ENCODE assay signal across 7 mouse cellular contexts in genomic region chr10:117494171-117494701, GRCm38 (mm10).
DNase-seq lines count a peak whose midpoint lies in the region; ATAC-seq lines count a peak whose summit lies in the region.

No protein-coding gene starts in this region.

- peak; percentile 39 for DNase-seq in CD4-positive helper T cell, adult 2 months (ENCODE audit: low read depth, low spot score)
- DNase-seq in MEL-GATA-1-ER (ENCODE audit: extremely low read depth, low read depth), result peak; percentile 8
- peak; percentile 28 to 32 for DNase-seq in kidney, postnatal 36 days
- peak; percentile 87 for DNase-seq in midbrain, embryonic 11.5 days (ENCODE audit: low spot score, missing footprints)
- DNase-seq in ovary, adult 18-20 months (ENCODE audit: low spot score), result no peak

- 12% methylated on average over 18 of the region's 18 CpGs for WGBS in heart, embryonic 12.5 days
- 46% methylated on average over 18 of the region's 18 CpGs for WGBS in midbrain, embryonic 11.5 days

- H3K36me3 ChIP-seq in heart, embryonic 12.5 days, result no peaks in the 10 kb centered on the region
- no peaks in the 10 kb centered on the region for H3K36me3 ChIP-seq in midbrain, embryonic 11.5 days (ENCODE audit: control insufficient read depth, insufficient read depth, low read length)

- ATAC-seq in heart, embryonic 12.5 days (ENCODE audit: insufficient number of reproducible peaks, low FRiP score), result no peak
- ATAC-seq in midbrain, embryonic 11.5 days (ENCODE audit: low FRiP score), result no peak; the same call in 1 of the 2 replicates
- no peak for ATAC-seq in erythroid progenitor cell, adult 5-6 weeks (replicated peaks; ENCODE audit: low FRiP score, poor library complexity, severe bottlenecking)

- H3K27me3 ChIP-seq in heart, embryonic 12.5 days (replicated peaks), result no peaks in the 10 kb centered on the region
- H3K27me3 ChIP-seq in midbrain, embryonic 11.5 days (ENCODE audit: control insufficient read depth, insufficient read depth, low read length), result no peaks in the 10 kb centered on the region; the same call in 1 of the 2 replicates

- 0 out of 2 replicates have a peak, but pooled peaks cover 7% of the 10 kb centered on the region for H3K4me1 ChIP-seq in heart, embryonic 12.5 days (replicated peaks)
- H3K4me1 ChIP-seq in midbrain, embryonic 11.5 days (ENCODE audit: control insufficient read depth, insufficient read depth, low read length), result no peaks in the 10 kb centered on the region; the same call in 1 of the 2 replicates

- peak overlapping the region; percentile 51; the same call in 1 of the 2 replicates for H3K9ac ChIP-seq in heart, embryonic 12.5 days
- H3K9ac ChIP-seq in midbrain, embryonic 11.5 days (ENCODE audit: low read length), result peak overlapping the region; percentile 47; the same call in 1 of the 2 replicates

- H3K27ac ChIP-seq in heart, embryonic 12.5 days (ENCODE audit: poor library complexity, severe bottlenecking), result no peak overlapping the region
- no peak overlapping the region for H3K27ac ChIP-seq in midbrain, embryonic 11.5 days (ENCODE audit: low read depth, low read length)

- peak overlapping the region; percentile 41 for H3K4me3 ChIP-seq in heart, embryonic 12.5 days
- peak overlapping the region; percentile 14; the same call in 1 of the 2 replicates for H3K4me3 ChIP-seq in midbrain, embryonic 11.5 days (ENCODE audit: low read depth, low read length)

- peak overlapping the region; percentile 74 for H3K4me2 ChIP-seq in heart, embryonic 12.5 days
- peak overlapping the region; percentile 39 for H3K4me2 ChIP-seq in midbrain, embryonic 11.5 days

- no peaks in the 10 kb centered on the region for H3K9me3 ChIP-seq in heart, embryonic 12.5 days (replicated peaks)
- H3K9me3 ChIP-seq in midbrain, embryonic 11.5 days (ENCODE audit: control insufficient read depth, low read length), result no peaks in the 10 kb centered on the region
